Mouse (Mus musculus) bone marrow, adult 2 months (tissue): Measurements from ENCODE around the gene Nudt4.

Experiments
- CTCF ChIP-seq: fragments of 200-500 bp; IDR thresholded peaks from 2 replicates; pipeline ENCODE4 v1.5.1; 2011; ENCODE audit warnings: low read length, control low read depth; ENCODE audit not compliant: control insufficient read depth, insufficient read depth
- POLR2A ChIP-seq: fragments of 200-500 bp; IDR thresholded peaks from 2 replicates; pipeline ENCODE4 v1.6.1; 2011; ENCODE audit warnings: low read depth, mild to moderate bottlenecking, control low read depth, low read length, borderline replicate concordance; ENCODE audit not compliant: control insufficient read depth

DNA sequence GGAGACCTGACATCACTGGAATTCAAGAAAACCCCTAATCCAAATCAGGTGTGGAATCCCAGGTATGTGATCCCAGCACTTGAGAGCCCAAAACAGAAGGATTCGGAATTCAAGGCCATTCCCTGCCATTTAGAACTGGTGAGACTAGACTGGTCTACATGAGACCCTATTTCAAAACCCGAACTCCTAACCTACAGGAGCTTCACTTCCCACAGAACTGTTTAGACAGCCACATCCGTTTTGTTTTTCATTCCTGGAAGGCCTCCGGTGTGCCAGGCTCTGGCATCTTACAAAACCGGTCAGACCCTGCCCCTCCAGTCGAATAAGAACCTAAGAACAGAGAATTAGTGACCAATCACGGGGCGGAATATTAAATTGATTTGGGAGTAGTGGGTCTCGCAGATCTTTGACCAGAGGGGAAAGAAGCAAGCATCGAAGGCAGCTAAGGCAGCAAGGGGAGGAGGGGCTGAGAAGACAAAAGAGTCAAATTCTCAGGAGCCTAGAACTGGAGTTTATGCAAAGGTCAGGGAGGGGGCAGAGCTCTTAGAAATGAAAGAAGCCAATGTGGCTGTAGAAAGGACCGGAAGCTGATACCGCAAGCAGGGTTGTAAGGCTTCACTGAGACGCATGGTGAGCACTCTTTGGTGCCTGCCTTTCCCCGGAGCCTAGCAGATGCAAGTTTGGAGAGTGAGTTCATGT, 1.4 kb upstream of the Nudt4 start:
- no peak for TF ChIP-seq CTCF
- no peak for TF ChIP-seq POLR2A
